Mouse (Mus musculus) adrenal gland, postnatal 25 days (tissue): Measurements from ENCODE around the gene Tarbp2. TPM values are rescaled to one million over a fixed set of nuclear protein-coding genes. Genes with fewer than 3 reads are reported as not detected.

ENCODE experiments used
- DNase-seq: peaks from one replicate; pipeline ENCODE4 v3.0.0; 2021; ENCODE audit warnings: mixed read lengths
- total RNA-seq: library from RNA; stranded (reverse); gene quantifications from 2 replicates; pipeline ENCODE4 v1.2.3, GENCODE M21; 2021

The Tarbp2 gene
- total RNA-seq, 1 experiment from 2014 or later: 48.9 TPM

DNA sequence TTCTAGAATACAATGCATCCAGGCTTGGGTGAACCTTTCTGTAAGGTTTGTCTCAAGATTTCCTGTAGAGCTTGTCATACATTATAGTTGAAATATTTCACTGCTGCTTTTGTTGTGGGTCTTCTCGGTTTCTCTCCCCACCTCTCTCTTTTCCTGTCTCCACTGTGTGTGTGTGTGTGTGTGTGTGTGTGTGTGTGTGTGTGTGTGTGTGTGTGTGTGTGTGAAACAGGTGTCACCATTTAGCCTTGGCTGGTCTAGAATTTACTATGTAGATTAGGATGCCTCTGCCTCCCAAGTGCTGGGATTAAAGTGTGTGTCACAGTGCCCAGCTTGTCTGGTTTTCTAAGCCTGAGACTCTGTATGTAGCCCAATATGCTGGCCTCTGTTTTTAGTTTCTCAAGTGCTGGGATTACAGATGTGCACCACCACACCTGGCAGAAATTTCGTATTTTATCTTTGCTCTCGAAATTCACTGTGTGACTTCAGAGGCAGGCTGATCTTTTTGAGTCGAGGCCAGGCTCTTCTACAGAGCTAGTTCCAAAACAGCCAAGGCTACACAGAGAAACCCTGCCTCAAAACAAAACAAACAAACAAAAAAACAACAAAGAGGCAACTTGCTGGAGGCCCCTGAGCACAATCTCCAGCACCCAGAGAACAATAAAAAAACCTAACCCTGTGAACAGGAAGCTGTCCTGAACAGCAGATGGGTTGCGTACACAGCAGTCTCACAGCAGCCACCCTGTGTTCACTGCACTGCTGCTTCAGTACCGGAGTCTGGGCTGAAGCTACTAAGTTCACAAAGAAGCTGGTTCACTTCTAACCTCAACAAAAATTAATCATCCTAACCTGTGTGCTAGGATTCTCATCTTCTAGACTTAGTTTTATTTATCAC, 8.4 kb downstream of the Tarbp2 start:
- DNase-seq: no peak

DNA sequence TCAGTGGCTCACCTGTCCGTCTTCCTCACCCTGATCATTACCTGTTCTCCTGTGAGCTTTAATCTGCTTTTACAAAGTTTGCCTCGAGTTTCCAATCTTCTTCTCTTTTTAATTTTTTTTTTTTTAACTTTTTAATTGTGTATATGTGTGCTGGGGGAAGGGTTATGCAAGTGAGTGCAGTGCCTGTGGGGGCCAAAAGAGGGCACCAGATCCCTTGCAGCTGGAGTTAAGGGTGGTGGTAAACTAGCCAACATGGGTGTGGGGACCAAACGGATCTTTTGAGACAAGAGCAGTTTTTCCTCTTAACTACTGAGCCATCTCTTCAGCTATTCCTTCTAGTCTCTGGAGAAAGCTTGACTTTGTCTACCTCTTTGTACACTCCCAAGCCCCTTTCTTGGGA, 9.9 kb downstream of the Tarbp2 start:
- no peak for DNase-seq

DNA sequence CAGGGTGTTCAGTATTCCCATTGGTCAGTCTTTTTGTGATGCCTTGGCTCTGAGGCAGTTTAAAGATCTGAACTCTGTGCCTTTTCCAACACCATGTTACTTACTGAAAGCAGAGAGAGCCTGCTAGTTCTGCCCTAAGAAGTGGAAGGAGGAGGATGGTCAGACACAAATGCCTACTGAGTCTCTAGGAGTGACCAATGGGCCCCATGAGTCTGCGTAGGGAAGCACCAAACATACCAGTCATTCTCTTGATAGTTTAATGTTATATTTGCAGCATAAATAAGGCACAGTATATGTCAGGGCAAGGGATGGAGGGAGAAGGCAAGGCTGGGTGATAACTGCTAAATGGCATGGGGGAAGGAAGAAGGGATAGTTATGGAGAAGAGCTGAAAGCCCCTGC, 10.4 kb downstream of the Tarbp2 start:
- DNase-seq: no peak

DNA sequence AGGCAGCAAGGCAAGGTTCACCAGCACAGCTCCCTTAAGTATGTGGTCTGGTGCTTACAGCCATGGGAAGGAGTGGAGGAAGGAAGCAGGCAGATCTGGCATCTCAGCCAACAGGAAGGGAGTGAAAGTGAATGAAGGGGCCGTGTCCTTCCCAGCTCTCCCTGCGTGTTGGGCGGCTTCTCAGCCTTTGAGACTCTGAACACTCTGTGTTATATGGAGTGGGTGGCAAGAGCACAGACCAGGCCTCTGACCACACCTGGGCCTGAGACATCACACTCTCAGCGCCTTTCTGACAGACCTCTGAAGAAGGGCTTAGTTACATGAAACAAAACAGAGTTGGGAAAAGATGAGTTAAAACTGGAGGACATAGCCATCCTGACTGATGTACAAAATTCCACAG, 12.6 kb downstream of the Tarbp2 start:
- DNase-seq: no peak

DNA sequence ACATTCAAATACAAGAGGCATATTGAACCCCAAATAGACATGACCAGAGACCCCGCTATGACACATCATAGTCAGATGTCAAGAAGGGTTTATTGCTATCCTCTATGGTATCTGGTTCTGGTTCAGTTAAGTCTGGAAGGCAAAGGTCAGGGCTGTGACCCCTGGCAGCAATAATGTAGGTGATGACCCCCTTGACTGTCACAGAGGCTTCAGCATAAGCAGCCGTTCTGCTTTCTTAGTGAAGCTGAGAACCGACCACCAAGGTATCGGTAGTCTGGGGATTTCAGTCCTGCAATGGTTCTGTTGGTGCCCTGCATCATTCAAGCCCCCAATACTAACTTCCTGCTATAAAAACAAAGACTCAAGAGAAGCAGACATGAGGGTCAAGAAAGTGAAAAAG, 13.6 kb downstream of the Tarbp2 start:
- DNase-seq: no peak

DNA sequence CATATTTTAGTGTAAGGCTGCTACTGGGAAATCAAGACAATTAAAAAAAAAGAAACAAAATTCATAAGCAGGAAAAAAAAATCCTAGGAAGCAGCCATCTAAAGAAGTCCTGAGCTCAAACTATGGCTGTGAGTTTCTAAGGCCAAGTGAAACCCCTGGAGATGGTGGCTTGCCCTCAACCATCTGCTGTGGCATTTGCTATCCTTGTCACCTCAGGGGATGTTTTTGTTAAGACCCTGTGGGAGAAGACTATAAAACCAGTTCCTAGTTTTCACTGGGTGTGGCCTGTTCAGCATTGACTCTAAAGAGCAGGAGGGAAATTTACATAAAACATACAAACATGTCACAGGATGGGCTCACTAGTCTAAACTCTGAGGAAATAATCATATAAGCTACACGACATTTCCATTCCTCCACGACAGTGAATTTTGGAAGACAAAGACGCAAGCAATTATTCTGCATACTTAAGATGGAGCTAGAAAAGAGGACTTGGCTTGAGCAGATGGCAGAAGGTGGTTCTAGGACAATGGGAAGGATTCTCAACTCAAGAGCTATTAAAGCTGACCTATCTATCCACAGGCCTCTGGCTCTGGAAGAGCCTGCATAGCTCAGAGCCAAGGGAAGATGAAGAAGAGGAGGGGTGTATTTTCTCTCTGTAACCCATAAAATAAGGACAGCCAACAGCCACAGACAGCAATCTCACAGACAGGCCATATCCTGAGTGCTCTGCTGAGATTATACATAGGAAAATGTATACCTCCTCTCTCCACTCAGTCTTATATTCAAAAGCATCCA, 14.3 kb downstream of the Tarbp2 start:
- DNase-seq: no peak

DNA sequence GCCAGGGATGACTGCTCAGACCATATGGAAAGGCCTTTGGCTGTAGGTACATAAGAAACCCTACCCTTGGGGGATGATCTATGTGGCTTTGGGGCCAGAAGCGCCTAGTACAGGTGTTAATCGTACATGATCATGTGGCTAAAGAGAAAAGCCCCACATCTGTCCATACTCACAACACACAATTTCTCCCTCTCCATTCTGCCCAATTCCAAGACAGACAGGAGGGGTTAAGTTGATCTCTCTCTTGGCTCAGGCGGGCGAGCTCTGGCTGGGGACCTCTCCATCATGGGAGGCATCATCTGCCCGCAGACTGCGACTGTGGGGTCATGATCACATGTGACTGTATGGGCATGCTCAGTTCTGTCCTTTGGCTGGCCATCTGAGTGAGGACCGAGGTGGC, 15.9 kb downstream of the Tarbp2 start:
- DNase-seq: no peak

DNA sequence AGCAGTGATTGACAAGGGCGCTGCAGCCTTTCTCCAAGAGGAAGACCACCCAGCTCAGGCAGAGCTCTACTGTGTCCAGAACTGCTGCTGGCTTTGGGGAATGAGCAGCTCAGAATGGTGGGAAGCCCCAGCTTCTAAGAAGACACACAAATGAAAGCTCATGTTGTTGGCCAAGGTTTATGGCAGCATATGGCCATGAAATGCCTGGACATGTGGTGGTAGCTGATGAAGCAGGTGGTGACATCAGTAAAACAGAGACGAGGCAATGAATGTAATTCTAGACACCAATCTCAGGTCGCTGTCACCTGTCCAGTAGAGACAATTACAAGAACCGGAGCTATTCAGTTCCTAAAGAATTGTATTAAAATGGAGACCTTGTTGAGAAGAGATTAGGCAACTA, 26.8 kb downstream of the Tarbp2 start:
- DNase-seq: no peak

DNA sequence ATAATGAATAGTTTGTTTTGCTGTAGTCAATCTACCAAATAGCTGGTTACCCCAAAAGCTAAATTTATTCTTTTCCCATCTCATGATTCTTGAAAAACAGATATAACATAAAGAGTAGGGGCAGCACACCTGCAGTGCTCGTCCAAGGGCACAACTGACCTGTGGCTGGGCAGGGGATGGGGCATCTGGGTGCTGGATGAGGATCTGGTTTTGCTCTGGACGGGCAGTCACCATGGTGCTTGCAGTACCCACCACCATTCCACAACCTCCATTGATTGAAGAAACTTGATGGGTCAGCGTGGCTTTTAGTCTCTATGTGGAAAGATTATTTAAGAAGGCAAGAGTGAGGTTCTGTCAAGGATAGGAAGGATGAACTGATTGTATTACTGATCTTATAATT, 28.3 kb downstream of the Tarbp2 start:
- no peak for DNase-seq

DNA sequence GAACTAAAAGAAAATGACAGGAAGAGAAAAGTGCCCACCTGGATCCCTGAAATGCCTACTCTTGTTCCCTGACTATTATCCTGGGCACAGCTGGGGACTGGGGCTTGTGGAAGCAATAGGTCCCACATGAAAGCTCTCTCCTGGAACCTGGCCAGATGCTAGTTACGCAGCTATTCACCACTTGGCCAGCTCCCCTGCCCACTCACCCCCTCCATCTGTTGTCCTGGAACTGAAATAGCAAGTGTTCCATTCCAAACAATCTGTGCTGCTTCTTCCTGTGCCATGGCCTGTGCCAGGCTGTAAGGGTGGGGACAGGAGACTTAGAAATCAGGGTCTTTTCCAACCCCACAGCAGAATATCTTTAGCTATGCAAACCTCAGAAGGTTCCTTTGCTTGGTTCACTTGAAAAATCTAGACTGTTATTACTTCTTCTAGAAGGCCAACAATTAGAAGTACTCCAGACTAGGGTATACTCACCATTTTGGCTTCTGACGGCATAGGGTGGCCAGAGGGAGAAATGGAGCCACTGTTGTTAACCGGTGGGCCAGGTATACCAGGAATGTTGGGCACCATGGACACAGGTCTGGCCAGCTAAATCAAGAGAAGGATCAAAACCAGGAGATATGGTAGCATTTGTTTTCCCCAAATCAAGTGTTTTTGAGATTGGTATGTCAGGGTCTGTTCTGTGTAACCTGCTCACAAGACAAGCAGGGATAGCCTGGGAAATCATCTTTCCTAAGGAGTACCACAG, 28.9 kb downstream of the Tarbp2 start:
- peak; percentile 54 for DNase-seq

DNA sequence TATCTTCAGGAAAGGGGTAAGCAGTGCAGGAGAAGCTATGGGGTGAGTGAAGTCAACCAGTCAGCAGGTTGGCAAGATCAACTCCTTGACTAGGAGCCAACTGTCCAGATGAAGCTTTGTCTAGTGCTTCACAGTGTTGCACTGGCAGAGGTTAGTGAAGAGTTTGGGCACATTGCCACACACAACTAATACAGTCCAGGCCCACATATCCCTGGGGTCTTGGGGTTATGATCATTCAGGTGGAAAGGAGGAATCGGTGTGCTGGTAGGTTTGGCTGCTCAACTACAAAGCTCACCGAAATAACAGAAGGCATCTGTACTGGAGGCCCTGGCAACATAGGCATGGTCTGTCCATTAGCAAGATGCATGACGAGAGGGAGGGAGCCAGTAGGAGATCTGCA, 29.5 kb downstream of the Tarbp2 start:
- no peak for DNase-seq

DNA sequence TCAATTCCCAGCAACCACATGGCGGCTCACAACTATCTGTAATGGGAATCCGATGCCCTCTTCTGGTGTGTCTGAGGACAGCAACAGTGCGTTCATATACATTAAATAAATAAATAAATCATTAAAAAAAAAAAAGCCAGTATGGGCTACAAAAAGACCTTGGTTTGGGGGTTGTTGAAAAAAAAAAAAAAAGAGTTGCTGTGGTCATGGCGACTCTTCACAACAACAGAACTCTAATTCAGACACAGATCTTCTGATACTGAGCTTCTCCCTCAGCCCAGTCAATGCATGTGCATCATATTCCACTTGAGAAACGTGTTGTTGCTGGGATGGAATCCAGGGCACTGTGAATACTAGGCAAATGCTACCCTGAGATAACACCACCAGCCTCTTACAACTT, 34.6 kb downstream of the Tarbp2 start:
- no peak for DNase-seq

DNA sequence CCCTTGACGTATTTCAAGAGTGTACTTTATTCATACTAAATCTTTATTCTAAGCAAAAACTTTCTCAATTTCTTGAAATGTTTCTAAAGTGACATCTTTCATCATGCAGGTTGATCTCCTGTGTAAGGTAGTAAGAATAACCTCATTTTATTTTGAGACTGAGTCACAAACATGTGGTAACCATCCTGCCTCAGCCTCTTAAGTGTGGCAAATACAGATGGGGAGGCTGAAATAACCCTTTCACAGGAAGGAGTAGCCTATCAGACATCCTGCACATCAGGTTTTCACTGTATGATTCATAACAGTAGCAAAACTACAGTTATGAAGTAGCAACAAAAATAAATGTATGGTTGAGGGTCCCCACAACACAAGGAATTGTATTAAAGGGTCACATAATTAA, 37.6 kb downstream of the Tarbp2 start:
- no peak for DNase-seq

DNA sequence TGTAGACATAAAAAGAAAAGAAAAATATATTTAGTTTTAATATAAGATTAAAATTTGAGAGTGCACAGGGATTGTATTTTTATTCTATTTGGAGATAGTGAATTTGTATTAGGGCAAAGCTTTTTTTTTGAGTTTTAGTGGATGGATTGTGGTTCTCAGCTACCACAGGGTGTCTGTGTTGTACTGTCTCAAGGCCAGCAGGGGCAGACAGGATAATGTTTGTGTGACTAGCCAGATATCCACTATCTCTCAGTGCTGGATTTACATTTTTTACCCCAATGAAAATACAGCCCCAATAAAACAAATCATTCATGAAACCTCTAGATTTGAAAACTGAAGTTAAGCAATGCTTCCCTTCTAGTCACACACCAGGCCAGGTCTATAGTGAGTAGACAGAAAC, 39.6 kb downstream of the Tarbp2 start:
- no peak for DNase-seq

DNA sequence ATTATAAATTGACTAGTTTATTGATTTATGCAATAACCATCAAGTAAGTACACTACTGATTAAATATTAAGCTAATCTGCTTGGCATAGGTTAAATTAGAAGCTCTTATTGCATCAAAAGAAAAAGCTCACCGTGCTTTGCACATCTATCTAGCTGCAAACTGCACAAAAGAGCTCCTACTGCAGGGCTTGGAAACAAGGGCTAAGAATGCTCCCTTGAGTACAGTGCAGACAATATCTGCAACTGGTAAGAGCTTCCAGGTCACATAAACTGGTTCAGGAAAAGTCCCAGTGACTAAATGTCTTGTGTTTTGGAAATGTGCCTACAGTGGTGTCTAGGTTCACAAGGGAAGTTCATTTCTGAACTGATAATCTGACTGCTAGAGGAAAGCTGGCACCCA, 44.5 kb downstream of the Tarbp2 start:
- DNase-seq: no peak

DNA sequence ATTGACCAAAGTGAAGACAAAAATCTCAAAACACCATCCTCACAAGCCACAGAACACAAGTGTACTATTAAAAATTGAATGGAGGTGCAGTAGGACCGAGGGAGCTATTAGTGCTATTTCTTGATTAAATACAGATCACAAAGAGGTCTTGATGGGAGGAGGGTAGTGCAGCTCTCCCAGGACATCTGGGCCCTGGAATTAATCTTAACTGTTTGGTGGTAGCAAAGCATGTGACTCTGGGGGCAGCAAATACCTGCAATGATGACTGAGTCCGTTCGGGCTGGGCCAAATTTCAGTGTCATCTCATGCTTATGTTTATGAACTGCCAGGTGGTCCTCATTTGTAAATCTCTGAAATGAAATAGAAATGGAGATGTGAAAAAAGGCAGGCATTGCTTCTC, 45.1 kb downstream of the Tarbp2 start:
- no peak for DNase-seq

DNA sequence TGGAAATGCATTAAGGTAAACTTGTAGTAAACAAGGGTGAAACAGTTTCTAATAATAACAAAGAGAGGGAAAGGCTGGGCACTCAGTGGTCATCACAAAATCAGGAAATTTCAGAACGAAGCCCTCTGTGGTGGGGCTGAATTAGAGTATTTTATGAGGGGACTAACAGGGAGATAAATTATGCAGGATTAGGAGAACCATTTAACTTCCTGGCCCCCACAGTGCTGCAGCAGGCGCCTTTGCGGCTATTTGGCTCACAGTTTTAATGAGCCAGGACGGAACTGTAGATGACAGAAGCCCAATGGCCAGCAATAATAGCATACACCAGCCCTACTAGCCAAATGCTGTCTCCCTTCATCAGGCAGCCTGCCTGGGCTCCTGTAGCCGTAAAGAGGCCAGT, 45.7 kb downstream of the Tarbp2 start:
- DNase-seq: no peak

DNA sequence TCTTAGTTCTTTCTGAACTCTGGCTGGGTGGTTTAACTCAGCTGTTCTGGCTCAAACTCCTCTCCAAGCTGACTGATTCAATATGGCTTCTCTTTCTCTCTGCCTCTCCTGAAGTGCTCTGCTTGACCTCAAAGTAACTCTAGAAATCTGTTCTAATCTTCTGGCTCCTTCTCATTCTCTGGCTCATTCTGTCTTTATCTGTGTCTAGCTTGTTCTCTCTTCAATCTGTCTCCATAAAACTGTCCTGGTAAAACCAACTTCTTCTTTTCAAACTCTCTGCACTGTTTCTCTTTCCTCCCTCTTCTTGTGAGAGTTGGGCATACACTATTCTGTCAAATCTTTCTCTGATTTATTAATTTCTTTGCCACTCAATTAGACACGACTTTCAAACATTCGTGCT, 49.9 kb downstream of the Tarbp2 start:
- DNase-seq: no peak

DNA sequence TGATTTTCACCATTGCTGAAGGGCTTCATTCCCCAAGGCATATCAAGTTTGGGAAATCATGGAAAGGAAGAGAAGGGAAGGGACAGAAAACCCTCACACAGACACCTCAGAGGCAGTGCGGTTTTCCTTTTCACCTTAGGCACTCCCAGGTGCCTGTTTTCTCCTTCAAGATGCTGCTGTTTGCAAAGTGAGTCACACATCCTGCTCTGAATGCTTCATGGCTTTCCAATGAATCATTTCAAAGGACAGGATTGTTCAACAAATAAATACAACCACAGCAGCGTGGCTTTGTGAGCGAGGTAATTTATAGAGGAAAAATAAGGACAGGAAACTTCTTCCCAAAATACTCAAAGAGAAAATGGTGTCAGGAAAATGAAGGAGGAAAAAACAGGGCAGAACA, 54.1 kb downstream of the Tarbp2 start:
- no peak for DNase-seq
